Mouse (Mus musculus): ENCODE results near the gene Kremen1. TPM values are rescaled to one million over a fixed set of nuclear protein-coding genes. Genes with fewer than 3 reads are reported as not detected.

The Kremen1 gene
- polyA plus RNA-seq, 1 experiment from 2014 or later: 4.6 TPM

DNA sequence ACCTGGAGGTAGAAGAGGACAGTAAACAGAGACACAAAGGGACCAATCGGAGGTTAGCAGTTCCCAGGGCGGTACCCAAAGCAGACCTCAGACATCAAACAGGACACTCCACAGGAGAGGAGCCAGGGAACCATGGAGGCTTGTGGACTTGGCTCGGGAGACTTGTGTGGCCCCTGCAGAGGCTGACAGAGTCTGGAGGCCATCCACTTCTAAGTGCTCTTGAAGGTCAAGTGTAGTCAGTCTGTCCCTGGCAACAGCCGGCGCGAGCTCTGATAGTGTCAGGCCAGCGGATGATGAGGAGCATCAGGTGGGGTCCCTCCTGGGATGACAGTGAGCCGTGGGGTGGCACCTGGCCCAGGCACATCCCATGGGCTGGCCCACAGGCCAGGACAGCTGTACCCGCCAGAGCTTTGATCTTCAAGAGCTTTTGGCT is 69.3 kb downstream of the Kremen1 start:
- ATAC-seq (replicated peaks; ENCODE audit: low FRiP score) (no peak), DNase-seq (ENCODE audit: low spot score) (no peak)
- peaks cover 10% of the 10 kb centered on the region for H3K4me1 ChIP-seq (replicated peaks; ENCODE audit: control insufficient read depth, insufficient read depth, low read length)
- 55% methylated on average over 9 of the region's 9 CpGs for WGBS
- no peaks in the 10 kb centered on the region for H3K27me3 ChIP-seq (replicated peaks; ENCODE audit: control insufficient read depth, insufficient read depth, low read length)
- H3K27ac ChIP-seq (ENCODE audit: low read depth, low read length): no peak overlapping the region
- H3K36me3 ChIP-seq (ENCODE audit: control insufficient read depth, insufficient read depth, low read length): no peaks in the 10 kb centered on the region
- no peaks in the 10 kb centered on the region for H3K9me3 ChIP-seq (ENCODE audit: control insufficient read depth, low read length)
- H3K4me3 ChIP-seq (ENCODE audit: low read depth, low read length): no peak overlapping the region
- no peak overlapping the region for H3K9ac ChIP-seq (ENCODE audit: low read depth, low read length)
- no peak overlapping the region for H3K4me2 ChIP-seq

DNA sequence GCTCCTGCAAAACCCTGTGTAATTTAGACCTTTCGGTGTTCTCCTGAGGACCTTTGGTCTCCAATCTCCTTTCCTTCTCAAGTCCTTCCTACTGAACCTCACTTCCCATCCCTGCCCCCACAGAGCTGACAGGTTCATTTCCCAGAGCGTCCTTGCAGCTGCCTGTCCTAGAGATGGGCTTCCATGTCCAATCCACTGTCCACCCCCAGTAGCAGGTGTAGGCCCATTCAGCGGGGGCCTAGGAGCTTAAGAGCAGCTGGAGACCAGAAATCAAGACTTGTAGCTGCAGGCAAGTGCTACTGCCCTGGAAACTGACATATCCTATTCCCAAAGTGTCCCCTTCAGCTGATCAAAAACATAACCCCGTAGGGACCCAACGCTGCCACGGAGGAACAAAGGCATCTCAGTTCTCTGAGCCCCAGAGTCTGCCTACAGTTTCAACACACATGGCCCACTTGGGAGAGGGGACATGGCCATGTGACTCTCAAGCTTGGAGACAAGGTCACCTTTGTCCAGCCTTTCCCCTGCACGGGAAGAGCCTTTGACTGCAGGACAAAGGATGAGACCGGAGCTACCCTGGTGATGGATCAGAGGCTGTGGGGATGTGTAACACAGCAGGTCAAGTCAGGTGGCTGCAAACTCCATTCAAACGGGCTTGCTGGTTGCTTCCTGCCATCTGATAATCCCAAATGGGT is 72.0 kb downstream of the Kremen1 start:
- Histone ChIP-seq H3K9me3 (ENCODE audit: control insufficient read depth, low read length) (no peaks in the 10 kb centered on the region), H3K4me2 (no peak overlapping the region), H3K27me3 (replicated peaks; ENCODE audit: control insufficient read depth, insufficient read depth, low read length) (no peaks in the 10 kb centered on the region), H3K36me3 (ENCODE audit: control insufficient read depth, insufficient read depth, low read length) (no peaks in the 10 kb centered on the region), H3K4me1 (replicated peaks; ENCODE audit: control insufficient read depth, insufficient read depth, low read length) (peaks cover 10% of the 10 kb centered on the region), H3K4me3 (ENCODE audit: low read depth, low read length) (no peak overlapping the region), H3K27ac (ENCODE audit: low read depth, low read length) (no peak overlapping the region), H3K9ac (ENCODE audit: low read depth, low read length) (no peak overlapping the region)
- ATAC-seq (replicated peaks; ENCODE audit: low FRiP score) (no peak), DNase-seq (ENCODE audit: low spot score) (no peak)
- 69% methylated on average over 9 of the region's 9 CpGs for WGBS

DNA sequence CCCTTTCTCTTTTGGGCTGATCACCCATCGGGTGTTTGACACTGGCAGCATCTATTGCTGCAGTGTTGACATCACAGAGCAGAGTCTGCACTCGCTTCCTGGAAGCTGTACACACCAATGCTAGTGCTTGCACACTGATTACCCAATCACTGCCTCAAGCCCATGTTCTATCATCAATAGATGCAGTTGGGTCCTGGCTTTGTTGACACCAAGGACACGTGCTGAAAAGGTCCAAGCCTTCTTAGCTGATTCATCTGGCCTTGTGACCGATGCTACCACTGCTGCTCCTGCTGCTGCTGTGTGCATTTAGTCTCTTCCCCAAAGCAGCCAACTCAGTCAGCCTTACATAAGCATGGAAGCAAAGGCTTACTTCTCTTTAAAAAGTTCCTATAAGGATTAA is 73.2 kb downstream of the Kremen1 start:
- no peak for ATAC-seq (replicated peaks; ENCODE audit: low FRiP score)
- H3K27ac ChIP-seq (ENCODE audit: low read depth, low read length): no peak overlapping the region
- peaks cover 10% of the 10 kb centered on the region for H3K4me1 ChIP-seq (replicated peaks; ENCODE audit: control insufficient read depth, insufficient read depth, low read length)
- 74% methylated on average over 4 of the region's 4 CpGs for WGBS
- H3K27me3 ChIP-seq (replicated peaks; ENCODE audit: control insufficient read depth, insufficient read depth, low read length): no peaks in the 10 kb centered on the region
- H3K36me3 ChIP-seq (ENCODE audit: control insufficient read depth, insufficient read depth, low read length): no peaks in the 10 kb centered on the region
- no peak overlapping the region for H3K4me3 ChIP-seq (ENCODE audit: low read depth, low read length)
- H3K4me2 ChIP-seq: no peak overlapping the region
- H3K9ac ChIP-seq (ENCODE audit: low read depth, low read length): no peak overlapping the region
- H3K9me3 ChIP-seq (ENCODE audit: control insufficient read depth, low read length): no peaks in the 10 kb centered on the region
- DNase-seq (ENCODE audit: low spot score): no peak

DNA sequence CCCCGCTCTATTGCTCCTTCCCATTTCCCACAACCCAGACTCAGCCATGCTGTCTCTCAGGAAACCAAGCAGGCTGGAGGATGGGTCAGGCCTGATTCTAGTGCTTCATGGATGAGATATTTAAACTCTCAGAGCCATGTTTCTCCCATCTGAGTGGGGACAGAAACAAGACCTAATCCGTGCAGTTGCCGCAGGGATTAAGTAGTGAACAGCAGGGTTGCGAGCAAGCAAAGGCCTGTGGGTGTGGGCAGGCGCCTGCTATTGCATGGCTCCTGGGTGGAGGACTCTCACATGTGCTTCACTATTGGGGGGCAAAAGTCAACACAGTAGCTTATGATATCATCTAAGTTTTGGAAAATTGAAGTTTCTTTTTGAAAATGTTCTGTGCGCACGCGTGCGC is 76.5 kb downstream of the Kremen1 start:
- Histone ChIP-seq H3K27me3 (replicated peaks; ENCODE audit: control insufficient read depth, insufficient read depth, low read length) (no peaks in the 10 kb centered on the region), H3K9me3 (ENCODE audit: control insufficient read depth, low read length) (no peaks in the 10 kb centered on the region), H3K4me1 (replicated peaks; ENCODE audit: control insufficient read depth, insufficient read depth, low read length) (no peaks in the 10 kb centered on the region), H3K4me2 (no peak overlapping the region), H3K36me3 (ENCODE audit: control insufficient read depth, insufficient read depth, low read length) (no peaks in the 10 kb centered on the region), H3K4me3 (ENCODE audit: low read depth, low read length) (no peak overlapping the region), H3K27ac (ENCODE audit: low read depth, low read length) (no peak overlapping the region), H3K9ac (ENCODE audit: low read depth, low read length) (no peak overlapping the region)
- 91% methylated on average over 9 of the region's 9 CpGs for WGBS
- DNase-seq (ENCODE audit: low spot score): no peak
- no peak for ATAC-seq (replicated peaks; ENCODE audit: low FRiP score)

DNA sequence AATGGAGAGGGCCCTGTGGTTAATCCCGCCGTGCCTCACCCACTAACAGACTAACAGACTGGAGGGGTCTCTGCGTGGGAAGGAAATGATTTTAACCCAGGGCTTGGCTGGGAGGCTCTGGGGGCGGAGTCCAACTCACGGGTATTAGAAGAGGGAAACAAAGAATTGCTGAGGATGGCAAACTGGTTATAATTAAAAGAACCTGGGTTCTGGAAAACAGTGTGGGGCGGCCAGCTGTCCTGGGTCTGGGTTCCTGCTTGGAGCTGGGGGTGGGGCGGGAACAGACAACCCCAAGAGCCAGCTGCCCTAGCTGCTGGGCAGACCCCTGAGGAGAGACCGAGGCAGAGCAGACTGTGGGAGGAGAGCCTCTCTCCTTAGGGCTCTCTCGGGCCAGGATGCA is 77.1 kb downstream of the Kremen1 start:
- Histone ChIP-seq H3K36me3 (ENCODE audit: control insufficient read depth, insufficient read depth, low read length) (no peaks in the 10 kb centered on the region), H3K4me2 (no peak overlapping the region), H3K9ac (ENCODE audit: low read depth, low read length) (no peak overlapping the region), H3K9me3 (ENCODE audit: control insufficient read depth, low read length) (no peaks in the 10 kb centered on the region), H3K4me3 (ENCODE audit: low read depth, low read length) (no peak overlapping the region), H3K27me3 (replicated peaks; ENCODE audit: control insufficient read depth, insufficient read depth, low read length) (no peaks in the 10 kb centered on the region), H3K4me1 (replicated peaks; ENCODE audit: control insufficient read depth, insufficient read depth, low read length) (no peaks in the 10 kb centered on the region), H3K27ac (ENCODE audit: low read depth, low read length) (no peak overlapping the region)
- DNase-seq (ENCODE audit: low spot score): no peak
- WGBS: 34% methylated on average over 9 of the region's 9 CpGs
- ATAC-seq (replicated peaks; ENCODE audit: low FRiP score): no peak

DNA sequence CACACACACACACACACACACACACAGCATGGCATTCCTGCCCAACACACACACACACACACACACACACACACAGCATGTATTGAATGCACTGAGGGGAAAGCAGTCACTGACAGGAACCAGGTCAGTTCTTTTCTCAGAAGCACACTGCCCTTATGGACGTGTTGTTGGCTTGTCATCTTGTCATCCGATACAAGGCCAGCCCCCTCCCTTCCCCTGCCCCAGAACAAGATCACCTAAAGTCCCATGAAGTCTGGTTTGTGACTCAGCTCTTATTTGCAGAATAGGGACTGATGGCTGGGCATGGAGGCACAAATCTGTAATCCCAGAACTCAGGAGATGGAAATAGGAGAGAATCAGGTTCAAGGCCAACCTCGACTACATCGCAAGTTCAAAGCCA is 78.5 kb downstream of the Kremen1 start:
- no peaks in the 10 kb centered on the region for H3K27me3 ChIP-seq (replicated peaks; ENCODE audit: control insufficient read depth, insufficient read depth, low read length)
- ATAC-seq (replicated peaks; ENCODE audit: low FRiP score) (no peak), DNase-seq (ENCODE audit: low spot score) (no peak)
- no peaks in the 10 kb centered on the region for H3K36me3 ChIP-seq (ENCODE audit: control insufficient read depth, insufficient read depth, low read length)
- no peaks in the 10 kb centered on the region for H3K4me1 ChIP-seq (replicated peaks; ENCODE audit: control insufficient read depth, insufficient read depth, low read length)
- no peak overlapping the region for H3K4me2 ChIP-seq
- whole genome bisulfite sequencing: 67% methylated on average over 4 of the region's 4 CpGs
- no peak overlapping the region for H3K4me3 ChIP-seq (ENCODE audit: low read depth, low read length)
- no peaks in the 10 kb centered on the region for H3K9me3 ChIP-seq (ENCODE audit: control insufficient read depth, low read length)
- H3K27ac ChIP-seq (ENCODE audit: low read depth, low read length): no peak overlapping the region
- H3K9ac ChIP-seq (ENCODE audit: low read depth, low read length): no peak overlapping the region

DNA sequence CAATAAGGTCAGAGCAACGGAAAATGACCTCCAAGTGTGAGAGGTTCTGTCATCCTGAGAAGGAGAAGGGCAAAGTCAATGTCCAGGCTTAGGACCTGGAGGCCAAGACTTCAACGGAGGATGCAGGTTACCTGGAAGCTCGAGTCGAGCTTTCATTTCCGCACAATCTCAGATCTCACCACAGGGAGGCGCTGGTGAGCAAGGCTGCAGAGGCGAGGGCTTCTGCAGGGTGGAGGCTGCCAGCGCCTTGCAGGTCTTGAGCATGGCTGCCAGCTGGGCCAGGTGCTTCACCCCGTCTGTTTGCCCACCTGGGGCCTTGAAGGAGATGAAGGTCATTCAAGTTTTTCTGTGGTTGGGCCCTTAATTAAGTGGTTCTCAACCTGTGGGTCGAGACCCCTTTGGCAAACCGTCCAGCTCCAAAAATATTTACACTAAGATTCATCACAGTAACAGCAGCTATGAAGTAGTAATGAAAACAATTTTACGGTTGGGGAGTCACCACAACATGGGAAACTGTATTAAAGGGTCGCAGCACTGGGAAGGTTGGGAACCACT is 79.4 kb downstream of the Kremen1 start:
- no peaks in the 10 kb centered on the region for H3K9me3 ChIP-seq (ENCODE audit: control insufficient read depth, low read length)
- ATAC-seq (replicated peaks; ENCODE audit: low FRiP score): 0 out of 2 replicates have a peak, but pooled peaks have one; percentile 29
- WGBS: 20% methylated on average over 13 of the region's 13 CpGs
- H3K4me2 ChIP-seq: no peak overlapping the region
- no peaks in the 10 kb centered on the region for H3K36me3 ChIP-seq (ENCODE audit: control insufficient read depth, insufficient read depth, low read length)
- H3K4me3 ChIP-seq (ENCODE audit: low read depth, low read length): no peak overlapping the region
- H3K4me1 ChIP-seq (replicated peaks; ENCODE audit: control insufficient read depth, insufficient read depth, low read length): no peaks in the 10 kb centered on the region
- no peak overlapping the region for H3K9ac ChIP-seq (ENCODE audit: low read depth, low read length)
- no peaks in the 10 kb centered on the region for H3K27me3 ChIP-seq (replicated peaks; ENCODE audit: control insufficient read depth, insufficient read depth, low read length)
- peak; percentile 80 for DNase-seq (ENCODE audit: low spot score)
- H3K27ac ChIP-seq (ENCODE audit: low read depth, low read length): no peak overlapping the region

DNA sequence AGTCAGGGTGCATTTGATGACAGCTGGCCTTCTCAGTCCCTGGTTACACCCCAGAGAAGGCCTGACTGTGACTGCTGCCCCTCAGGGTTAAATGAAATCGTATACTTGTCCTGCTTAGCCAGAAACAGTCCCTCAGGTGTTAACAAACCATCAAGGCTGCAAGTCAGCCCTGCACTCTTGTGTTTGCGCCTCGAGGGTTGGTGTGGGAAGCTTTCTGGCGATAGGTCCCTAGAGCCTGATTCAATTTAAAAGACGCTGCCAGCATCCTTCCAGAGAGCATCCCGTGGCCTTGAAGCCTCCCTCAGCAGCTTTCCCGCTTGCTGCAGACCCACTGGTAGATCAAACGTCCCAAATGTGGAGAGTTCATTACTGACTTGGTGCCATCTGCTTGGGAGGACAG is 82.0 kb downstream of the Kremen1 start:
- no peak overlapping the region for H3K4me3 ChIP-seq (ENCODE audit: low read depth, low read length)
- no peak for ATAC-seq (replicated peaks; ENCODE audit: low FRiP score)
- no peak overlapping the region for H3K9ac ChIP-seq (ENCODE audit: low read depth, low read length)
- H3K4me1 ChIP-seq (replicated peaks; ENCODE audit: control insufficient read depth, insufficient read depth, low read length): no peaks in the 10 kb centered on the region
- H3K27ac ChIP-seq (ENCODE audit: low read depth, low read length): no peak overlapping the region
- H3K27me3 ChIP-seq (replicated peaks; ENCODE audit: control insufficient read depth, insufficient read depth, low read length): no peaks in the 10 kb centered on the region
- DNase-seq (ENCODE audit: low spot score): no peak
- no peaks in the 10 kb centered on the region for H3K36me3 ChIP-seq (ENCODE audit: control insufficient read depth, insufficient read depth, low read length)
- no peak overlapping the region for H3K4me2 ChIP-seq
- H3K9me3 ChIP-seq (ENCODE audit: control insufficient read depth, low read length): no peaks in the 10 kb centered on the region
- WGBS: 63% methylated on average over 8 of the region's 8 CpGs

DNA sequence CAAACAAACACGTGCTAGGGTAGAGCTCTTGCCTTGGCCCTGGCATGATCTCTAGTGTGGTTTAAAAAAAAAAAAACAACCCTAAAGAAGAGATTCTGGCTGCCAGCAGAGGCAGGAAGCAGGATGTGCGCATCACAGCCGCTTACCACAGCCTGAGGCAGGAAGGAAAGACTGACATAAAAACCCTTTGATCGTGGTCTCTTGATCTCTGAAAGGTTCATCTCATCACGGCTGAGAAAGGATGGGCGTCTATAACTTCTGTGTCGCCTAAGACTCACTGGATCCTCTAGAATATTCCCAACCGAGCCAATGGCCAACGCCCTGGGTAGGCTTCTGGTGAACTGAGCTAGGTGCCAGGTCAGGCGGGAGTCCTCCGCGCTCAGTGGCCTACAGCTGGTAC is 84.2 kb downstream of the Kremen1 start:
- DNase-seq (ENCODE audit: low spot score) (no peak), ATAC-seq (replicated peaks; ENCODE audit: low FRiP score) (no peak)
- H3K4me2 ChIP-seq: no peak overlapping the region
- H3K27me3 ChIP-seq (replicated peaks; ENCODE audit: control insufficient read depth, insufficient read depth, low read length): no peaks in the 10 kb centered on the region
- H3K27ac ChIP-seq (ENCODE audit: low read depth, low read length): no peak overlapping the region
- no peaks in the 10 kb centered on the region for H3K36me3 ChIP-seq (ENCODE audit: control insufficient read depth, insufficient read depth, low read length)
- H3K9ac ChIP-seq (ENCODE audit: low read depth, low read length): no peak overlapping the region
- H3K4me3 ChIP-seq (ENCODE audit: low read depth, low read length): no peak overlapping the region
- H3K4me1 ChIP-seq (replicated peaks; ENCODE audit: control insufficient read depth, insufficient read depth, low read length): no peaks in the 10 kb centered on the region
- no peaks in the 10 kb centered on the region for H3K9me3 ChIP-seq (ENCODE audit: control insufficient read depth, low read length)
- 50% methylated on average over 12 of the region's 12 CpGs for WGBS
